Comparison of ENCODE assay signal across 8 mouse cellular contexts in genomic region chr9:120377726-120378125, GRCm38 (mm10).
A peak's percentile ranks its signal among the peaks of the same experiment; 100 is the strongest.
DNase-seq lines count a peak whose midpoint lies in the region; ATAC-seq and TF ChIP-seq lines count a peak whose summit lies in the region.

No protein-coding gene starts in this region.

- TF ChIP-seq CTCF in stomach, postnatal 0 days (IDR thresholded peaks at IDR 0.05; ENCODE audit: low read depth), result peak; percentile 97

- WGBS in forebrain, embryonic 10.5 days, result 34% methylated on average over 11 of the region's 11 CpGs
- WGBS in forebrain, embryonic 12.5 days, result 29% methylated on average over 11 of the region's 11 CpGs
- 22% methylated on average over 11 of the region's 11 CpGs for WGBS in stomach, postnatal 0 days

- DNase-seq in forebrain, embryonic 10.5 days (ENCODE audit: extremely low spot score, low spot score), result peak; percentile 43
- DNase-seq in ovary, postnatal 14 days (ENCODE audit: low spot score), result peak; percentile 34
- DNase-seq in ovary, postnatal 10 days (ENCODE audit: low spot score), result no peak
- peak; percentile 42 for DNase-seq in cerebellum, adult 11-12 months
- peak; percentile 59 to 78 for DNase-seq in heart, postnatal 14 days
- DNase-seq in lung, postnatal 10 days, result peak; percentile 67
- peak; percentile 59 for DNase-seq in stomach, postnatal 0 days (ENCODE audit: low spot score)

- ATAC-seq in forebrain, embryonic 12.5 days (ENCODE audit: low FRiP score), result no peak
- ATAC-seq in stomach, postnatal 0 days (ENCODE audit: low FRiP score, low TSS enrichment), result no peak

- peaks cover 2% of the 10 kb centered on the region; the same call in 1 of the 2 replicates for H3K4me1 ChIP-seq in forebrain, embryonic 10.5 days
- peaks cover 2% of the 10 kb centered on the region; the same call in 1 of the 2 replicates for H3K4me1 ChIP-seq in forebrain, embryonic 12.5 days
- no peaks in the 10 kb centered on the region for H3K4me1 ChIP-seq in stomach, postnatal 0 days (replicated peaks; ENCODE audit: control insufficient read depth, insufficient read depth)

- no peak overlapping the region for H3K9ac ChIP-seq in forebrain, embryonic 12.5 days
- no peak overlapping the region for H3K9ac ChIP-seq in stomach, postnatal 0 days (ENCODE audit: low read length)

- H3K4me3 ChIP-seq in forebrain, embryonic 10.5 days, result no peak overlapping the region
- H3K4me3 ChIP-seq in forebrain, embryonic 12.5 days (replicated peaks), result no peak overlapping the region
- no peak overlapping the region for H3K4me3 ChIP-seq in stomach, postnatal 0 days (ENCODE audit: low read depth, low read length)

- no peaks in the 10 kb centered on the region for H3K27me3 ChIP-seq in forebrain, embryonic 10.5 days (ENCODE audit: poor library complexity, severe bottlenecking)
- no peaks in the 10 kb centered on the region for H3K27me3 ChIP-seq in forebrain, embryonic 12.5 days
- H3K27me3 ChIP-seq in stomach, postnatal 0 days (ENCODE audit: control insufficient read depth, insufficient read depth, low read length), result no peaks in the 10 kb centered on the region

- H3K9me3 ChIP-seq in forebrain, embryonic 10.5 days, result no peaks in the 10 kb centered on the region
- H3K9me3 ChIP-seq in forebrain, embryonic 12.5 days, result no peaks in the 10 kb centered on the region
- no peaks in the 10 kb centered on the region for H3K9me3 ChIP-seq in stomach, postnatal 0 days (ENCODE audit: control insufficient read depth, low read length)

- H3K36me3 ChIP-seq in forebrain, embryonic 10.5 days (replicated peaks), result no peaks in the 10 kb centered on the region
- H3K36me3 ChIP-seq in forebrain, embryonic 12.5 days (replicated peaks), result no peaks in the 10 kb centered on the region
- H3K36me3 ChIP-seq in stomach, postnatal 0 days (ENCODE audit: control insufficient read depth, insufficient read depth, low read length), result no peaks in the 10 kb centered on the region

- no peak overlapping the region for H3K27ac ChIP-seq in forebrain, embryonic 10.5 days
- no peak overlapping the region for H3K27ac ChIP-seq in forebrain, embryonic 12.5 days
- no peak overlapping the region for H3K27ac ChIP-seq in stomach, postnatal 0 days (replicated peaks)

- TF ChIP-seq EP300 in stomach, postnatal 0 days (optimal IDR thresholded peaks at IDR 0.05), result no peak

- intact Hi-C loops in heart, postnatal 14 days (cut with DNase I), result loop anchor here (1.0 to 5.0 kb wide), 6 partner anchors 75 to 235 kb away; no protein-coding TSS in a partner anchor

- no peak overlapping the region for H3K4me2 ChIP-seq in forebrain, embryonic 12.5 days
- H3K4me2 ChIP-seq in stomach, postnatal 0 days (replicated peaks; ENCODE audit: low read depth), result no peak overlapping the region
